Mouse (Mus musculus): Measurements from ENCODE around the gene Tbc1d17.

GRCm38 (mm10) chr7:44810365-44810764, 38.5 kb downstream of the Tbc1d17 start:
- no peak for TF ChIP-seq CTCF (IDR thresholded peaks at IDR 0.05; ENCODE audit: low read depth, low read length)
- no peak for TF ChIP-seq EP300 (IDR thresholded peaks at IDR 0.05; ENCODE audit: insufficient read depth, low read depth, low read length)
